Mouse (Mus musculus) cerebellum, postnatal 36 days (tissue): ENCODE results near the gene Ubn1.

Experiments used
- DNase-seq, 2 experiments: peaks; one replicate each; pipeline ENCODE4 v3.0.0; 2021 to 2022; ENCODE audit warnings: mixed read lengths in 2 of 2

Ubn1 gene

GRCm38 (mm10) chr16:5074341-5074740, 24.5 kb downstream of the Ubn1 start:
- peak; percentile 20 to 35 for DNase-seq

GRCm38 (mm10) chr16:5085196-5085595, 35.3 kb downstream of the Ubn1 start:
- DNase-seq: no peak

GRCm38 (mm10) chr16:5086179-5086578, 36.3 kb downstream of the Ubn1 start:
- DNase-seq: no peak

GRCm38 (mm10) chr16:5089021-5089420, 39.2 kb downstream of the Ubn1 start:
- DNase-seq: no peak

GRCm38 (mm10) chr16:5093285-5093684, 43.4 kb downstream of the Ubn1 start:
- no peak for DNase-seq

GRCm38 (mm10) chr16:5096504-5096903, 46.6 kb downstream of the Ubn1 start:
- DNase-seq: no peak

GRCm38 (mm10) chr16:5101000-5101399, 51.1 kb downstream of the Ubn1 start:
- peak; percentile 88 to 89 for DNase-seq

GRCm38 (mm10) chr16:5109877-5110276, 60.0 kb downstream of the Ubn1 start:
- DNase-seq: no peak

GRCm38 (mm10) chr16:5111021-5111420, 61.2 kb downstream of the Ubn1 start:
- no peak for DNase-seq

- DNase-seq: no peak
Measured at GRCm38 (mm10) chr16:5113002-5113550, 63.2 kb downstream of the Ubn1 start.

GRCm38 (mm10) chr16:5113582-5113981, 63.7 kb downstream of the Ubn1 start:
- no peak for DNase-seq

- no peak for DNase-seq
Measured at GRCm38 (mm10) chr16:5119385-5119784, 69.5 kb downstream of the Ubn1 start.

- no peak for DNase-seq
Measured at GRCm38 (mm10) chr16:5119845-5120244, 70.0 kb downstream of the Ubn1 start.

GRCm38 (mm10) chr16:5123476-5123875, 73.6 kb downstream of the Ubn1 start:
- DNase-seq: no peak

- DNase-seq: no peak
Measured at GRCm38 (mm10) chr16:5130196-5130595, 80.3 kb downstream of the Ubn1 start.

GRCm38 (mm10) chr16:5130766-5131165, 80.9 kb downstream of the Ubn1 start:
- DNase-seq: no peak

GRCm38 (mm10) chr16:5131251-5131922, 81.5 kb downstream of the Ubn1 start:
- no peak for DNase-seq

GRCm38 (mm10) chr16:5132401-5132801, 82.5 kb downstream of the Ubn1 start, which contains the start of gene Ppl:
Ppl (minus strand) TSS chr16:5132421.
- peak; percentile 35 to 58 for DNase-seq

GRCm38 (mm10) chr16:5134623-5135330, 84.9 kb downstream of the Ubn1 start:
- peak; percentile 59 to 63 for DNase-seq

GRCm38 (mm10) chr16:5135551-5136261, 85.8 kb downstream of the Ubn1 start:
- DNase-seq: no peak
